Mouse (Mus musculus) forebrain, embryonic 13.5 days (tissue): ENCODE results near the gene Glud1. TPM values are rescaled to one million over a fixed set of nuclear protein-coding genes. Genes with fewer than 3 reads are reported as not detected.

Source experiments
- ATAC-seq: fragments of 200-750 bp; cut with Nextera tagmentation; 2 replicates; pipeline ENCODE4 v1.8.0; 2017
- H3K27ac ChIP-seq: fragments of 300-500 bp; sonication (generic); 2 replicates; pipeline ENCODE4 v1.5.1; 2015; ENCODE audit warnings: inconsistent platforms, mild to moderate bottlenecking, moderate library complexity
- H3K27me3 ChIP-seq: fragments of 300-500 bp; sonication (generic); 2 replicates; pipeline ENCODE4 v1.6.1; 2015; ENCODE audit warnings: mild to moderate bottlenecking, inconsistent platforms
- H3K36me3 ChIP-seq: fragments of 300-500 bp; sonication (generic); 2 replicates; pipeline ENCODE4 v1.6.1; 2015; ENCODE audit warnings: mild to moderate bottlenecking, inconsistent platforms; ENCODE audit not compliant: poor library complexity, severe bottlenecking
- H3K4me1 ChIP-seq: fragments of 300-500 bp; sonication (generic); 2 replicates; pipeline ENCODE4 v1.6.1; 2015; ENCODE audit warnings: inconsistent platforms
- H3K4me2 ChIP-seq: fragments of 300-500 bp; sonication (generic); 2 replicates; pipeline ENCODE4 v1.6.1; 2015; ENCODE audit warnings: inconsistent platforms, mild to moderate bottlenecking, moderate library complexity
- H3K4me3 ChIP-seq: fragments of 300-500 bp; sonication (generic); 2 replicates; pipeline ENCODE4 v1.5.1; 2015; ENCODE audit warnings: mild to moderate bottlenecking, inconsistent platforms
- H3K9ac ChIP-seq: fragments of 300-500 bp; sonication (generic); 2 replicates; pipeline ENCODE4 v1.6.1; 2015; ENCODE audit warnings: mild to moderate bottlenecking, inconsistent platforms
- H3K9me3 ChIP-seq: fragments of 300-500 bp; sonication (generic); replicated peaks from 2 replicates; pipeline ENCODE4 v1.6.1; 2016; ENCODE audit warnings: inconsistent platforms
- WGBS: fragments of 180-500 bp; shearing (Covaris S2); methylation state at CpG from one replicate; pipeline ENCODE4 v1.1.7; 2015; 5-methylcytosine and 5-hydroxymethylcytosine counted together
- polyA plus RNA-seq: library from polyadenylated mRNA; unstranded; fragments of >200 nt; fragmentation: Nextera tagmentation; extraction: Ambion mirVana; gene quantifications from 2 replicates; pipeline ENCODE4 v1.2.1, GENCODE M21; 2015

The Glud1 gene
- polyA plus RNA-seq, 1 experiment from 2014 or later: 73.5 TPM

DNA sequence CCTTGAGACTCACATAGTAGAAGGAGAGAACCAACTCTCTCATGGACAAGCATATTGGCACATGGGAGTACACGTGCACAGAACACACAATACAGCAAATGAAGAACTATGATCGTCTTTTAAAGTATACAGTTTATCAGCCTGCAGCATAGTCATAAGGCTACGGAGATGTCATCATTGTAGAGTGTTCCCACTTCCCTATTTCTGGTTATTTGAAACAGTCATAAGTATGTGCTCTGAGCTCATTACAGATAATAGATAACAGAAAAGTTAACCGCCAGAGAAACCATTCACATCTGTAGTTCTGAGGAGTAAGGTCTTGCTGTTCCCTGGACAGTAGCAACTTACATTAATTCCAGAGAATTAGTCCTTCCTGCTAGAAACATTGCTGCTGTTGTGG lies 32.6 kb downstream of the Glud1 start:
- H3K4me2 ChIP-seq: no peak overlapping the region
- H3K4me1 ChIP-seq: no peaks in the 10 kb centered on the region
- H3K27me3 ChIP-seq: no peaks in the 10 kb centered on the region
- ATAC-seq: no peak
- H3K27ac ChIP-seq: no peak overlapping the region
- H3K36me3 ChIP-seq: peaks cover 53% of the 10 kb centered on the region
- H3K4me3 ChIP-seq: no peak overlapping the region
- H3K9me3 ChIP-seq: no peaks in the 10 kb centered on the region
- 94% methylated on average over 4 of the region's 4 CpGs for WGBS
- no peak overlapping the region for H3K9ac ChIP-seq

DNA sequence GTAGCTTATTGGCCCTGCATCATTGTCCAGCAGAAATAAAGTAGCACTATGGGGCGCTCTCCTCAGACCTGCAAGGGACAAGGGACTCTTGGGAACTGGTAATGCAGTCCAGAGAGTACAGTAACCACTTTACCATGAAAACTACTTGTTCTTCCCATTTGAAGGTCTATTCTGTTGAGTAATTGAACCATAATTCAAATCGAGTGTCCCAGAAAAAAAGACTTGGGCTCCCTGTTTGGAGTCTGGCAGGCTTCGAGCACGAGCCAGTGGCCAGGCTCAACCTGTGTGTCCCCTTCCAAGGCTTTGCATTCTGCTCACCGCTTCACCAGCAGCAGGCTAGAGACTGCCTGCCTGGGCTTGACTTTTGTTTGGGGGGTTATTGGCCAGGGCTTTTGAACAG lies 33.8 kb downstream of the Glud1 start:
- Histone ChIP-seq H3K4me1 (no peaks in the 10 kb centered on the region), H3K9me3 (no peaks in the 10 kb centered on the region), H3K4me2 (no peak overlapping the region), H3K4me3 (no peak overlapping the region), H3K27me3 (no peaks in the 10 kb centered on the region), H3K36me3 (peaks cover 46% of the 10 kb centered on the region), H3K9ac (no peak overlapping the region), H3K27ac (no peak overlapping the region)
- WGBS: 81% methylated on average over 5 of the region's 5 CpGs
- ATAC-seq: no peak

DNA sequence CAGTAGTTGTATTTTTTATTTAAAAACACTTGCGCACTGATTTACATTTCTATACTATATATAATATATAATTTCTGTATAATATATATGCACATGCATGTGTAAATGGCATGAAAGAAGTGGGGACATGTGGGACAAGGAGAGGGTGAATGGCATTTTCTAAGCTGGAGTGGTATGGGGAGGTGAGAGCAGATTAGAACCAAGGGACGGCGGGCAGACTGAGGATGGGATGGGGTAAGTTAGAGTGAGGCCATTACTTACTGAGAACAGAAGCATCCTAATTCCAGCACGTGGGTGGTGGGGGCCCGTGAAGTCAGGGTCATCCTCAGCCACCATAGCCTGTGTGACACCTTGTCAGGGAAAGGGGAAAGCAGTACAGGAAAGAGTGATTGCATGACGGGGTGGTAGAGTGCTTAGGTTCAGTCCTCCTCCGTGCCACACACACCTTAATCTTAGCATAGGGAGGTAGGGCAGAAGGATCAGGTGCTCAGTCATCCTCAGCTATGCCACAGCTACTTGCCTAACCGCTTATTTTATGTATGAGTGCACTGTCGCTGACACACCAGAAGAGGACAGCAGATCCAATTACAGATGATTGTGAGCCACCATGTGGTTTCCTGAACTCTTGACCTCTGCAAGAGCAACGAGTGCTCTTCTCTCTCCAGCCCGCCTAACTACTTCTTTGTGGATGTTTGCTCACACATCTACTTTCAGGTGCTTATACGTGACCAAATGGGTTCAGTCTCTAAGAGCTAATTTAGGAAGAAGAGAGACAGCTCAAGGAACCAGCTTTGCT lies 35.4 kb downstream of the Glud1 start:
- Histone ChIP-seq H3K4me1 (no peaks in the 10 kb centered on the region), H3K9me3 (no peaks in the 10 kb centered on the region), H3K4me3 (no peak overlapping the region), H3K27me3 (no peaks in the 10 kb centered on the region), H3K27ac (no peak overlapping the region), H3K9ac (no peak overlapping the region), H3K36me3 (peaks cover 33% of the 10 kb centered on the region), H3K4me2 (no peak overlapping the region)
- peak; percentile 36; the same call in 1 of the 2 replicates for ATAC-seq
- 64% methylated on average over 12 of the region's 12 CpGs for WGBS

DNA sequence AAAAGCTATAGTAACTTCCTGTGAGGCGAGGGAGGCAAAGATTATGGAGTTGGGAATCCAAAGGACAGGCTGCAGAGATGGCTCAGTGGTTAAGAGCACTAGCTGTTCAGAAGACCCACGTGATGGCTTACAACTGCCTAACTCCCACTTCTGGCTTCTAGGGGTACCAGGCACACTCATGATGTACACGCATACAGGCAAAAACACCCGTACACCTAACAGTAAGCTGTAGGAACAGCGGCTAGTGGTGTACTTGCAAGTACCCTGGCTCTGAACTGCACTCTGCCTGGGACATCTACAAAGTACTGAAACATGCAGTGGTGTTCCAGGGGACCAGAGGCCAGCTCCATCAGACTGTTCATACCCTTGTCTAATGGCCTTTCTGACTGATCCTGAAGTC lies 36.6 kb downstream of the Glud1 start:
- H3K27ac ChIP-seq: no peak overlapping the region
- H3K27me3 ChIP-seq: no peaks in the 10 kb centered on the region
- no peak overlapping the region for H3K4me3 ChIP-seq
- no peaks in the 10 kb centered on the region for H3K9me3 ChIP-seq
- H3K4me2 ChIP-seq: no peak overlapping the region
- no peak overlapping the region for H3K9ac ChIP-seq
- WGBS: 96% methylated on average over 5 of the region's 5 CpGs
- H3K36me3 ChIP-seq: peaks cover 23% of the 10 kb centered on the region
- H3K4me1 ChIP-seq: no peaks in the 10 kb centered on the region
- no peak for ATAC-seq

DNA sequence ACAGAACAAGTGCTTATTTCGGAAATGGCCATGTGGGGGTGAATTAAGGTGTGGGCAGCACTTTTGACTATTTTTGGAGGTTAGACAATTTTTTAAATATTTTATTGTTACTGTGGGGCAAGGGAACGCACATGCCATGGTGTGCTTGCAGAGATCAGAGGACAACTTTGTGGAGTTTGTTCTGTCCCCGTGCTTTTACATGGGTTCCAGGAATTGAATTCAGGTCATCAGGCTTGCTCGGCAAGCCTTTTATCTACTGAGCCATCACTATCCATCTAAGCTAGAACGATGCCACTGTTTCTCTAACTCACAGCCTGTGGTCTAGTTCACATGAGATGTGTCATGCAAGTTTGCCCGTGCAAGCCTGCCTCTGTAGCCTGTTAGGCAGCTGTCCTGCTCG lies 37.8 kb downstream of the Glud1 start:
- ATAC-seq: no peak
- H3K9me3 ChIP-seq: no peaks in the 10 kb centered on the region
- no peaks in the 10 kb centered on the region for H3K4me1 ChIP-seq
- no peak overlapping the region for H3K4me3 ChIP-seq
- peaks cover 11% of the 10 kb centered on the region for H3K36me3 ChIP-seq
- H3K27ac ChIP-seq: no peak overlapping the region
- WGBS: 89% methylated on average over 7 of the region's 7 CpGs
- H3K4me2 ChIP-seq: no peak overlapping the region
- H3K27me3 ChIP-seq: no peaks in the 10 kb centered on the region
- no peak overlapping the region for H3K9ac ChIP-seq

DNA sequence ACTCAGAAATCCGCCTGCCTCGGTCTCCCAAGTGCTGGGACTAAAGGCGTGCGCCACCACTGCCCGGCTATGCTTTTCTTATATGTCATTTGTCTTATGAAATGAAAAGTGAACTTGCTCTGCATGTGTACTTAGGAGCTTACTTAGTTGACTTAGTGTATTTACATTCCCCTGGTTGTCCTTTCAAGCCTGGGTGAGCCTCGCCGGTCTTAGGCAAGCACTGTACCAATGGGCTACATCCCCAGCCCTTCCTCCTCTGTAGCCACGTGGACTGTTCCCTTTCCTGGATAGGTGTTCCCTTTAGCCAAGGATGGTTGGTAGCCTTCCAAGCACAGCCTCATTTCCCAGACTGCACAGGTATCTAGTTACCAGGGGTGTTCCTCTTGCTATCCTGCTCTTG lies 38.5 kb downstream of the Glud1 start:
- H3K4me3 ChIP-seq: no peak overlapping the region
- WGBS: 88% methylated on average over 8 of the region's 8 CpGs
- H3K4me1 ChIP-seq: no peaks in the 10 kb centered on the region
- no peaks in the 10 kb centered on the region for H3K27me3 ChIP-seq
- H3K9ac ChIP-seq: no peak overlapping the region
- no peak for ATAC-seq
- H3K9me3 ChIP-seq: no peaks in the 10 kb centered on the region
- peaks cover 6% of the 10 kb centered on the region for H3K36me3 ChIP-seq
- H3K27ac ChIP-seq: no peak overlapping the region
- H3K4me2 ChIP-seq: no peak overlapping the region

DNA sequence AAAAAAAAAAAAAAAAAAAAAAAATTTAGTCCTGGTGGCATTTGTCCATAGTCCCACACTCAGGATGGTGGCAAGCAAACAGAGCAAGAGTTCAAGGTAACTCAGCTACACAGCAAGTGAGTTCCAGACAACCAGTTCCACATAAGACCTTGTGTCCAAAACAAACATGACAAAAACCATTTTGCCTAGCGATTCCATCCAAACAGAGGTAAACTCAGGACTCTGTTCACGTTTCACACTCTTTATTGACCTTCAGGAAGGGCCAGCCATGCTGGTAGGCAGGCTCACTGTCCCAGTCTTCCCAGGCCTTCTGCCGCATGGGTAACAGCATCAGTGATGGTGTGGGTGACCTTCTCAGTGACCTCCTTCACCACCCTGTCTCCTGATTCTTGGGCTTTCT lies 41.1 kb downstream of the Glud1 start:
- ATAC-seq: no peak
- H3K27me3 ChIP-seq: no peaks in the 10 kb centered on the region
- no peak overlapping the region for H3K4me2 ChIP-seq

DNA sequence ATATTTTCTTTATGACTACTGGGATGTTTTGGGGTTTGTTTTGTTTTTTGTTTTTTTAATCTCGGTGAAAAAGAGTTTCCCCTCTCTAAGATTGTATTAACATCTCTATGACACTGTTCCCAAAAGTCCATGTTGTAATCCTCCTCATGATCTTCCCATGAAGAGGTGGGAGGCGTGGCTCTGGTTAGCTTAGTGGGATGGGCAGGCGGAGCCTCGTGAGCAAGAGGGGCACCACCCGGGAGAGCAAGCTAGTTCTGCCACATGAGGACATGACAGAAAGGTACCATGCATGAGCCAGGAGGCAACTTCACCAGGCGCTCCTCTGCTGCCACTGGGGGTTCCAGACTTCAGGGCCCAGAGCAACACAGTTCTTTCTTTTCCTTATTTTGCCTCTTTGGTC lies 42.0 kb downstream of the Glud1 start:
- no peak for ATAC-seq
- WGBS: 69% methylated on average over 6 of the region's 6 CpGs
- no peaks in the 10 kb centered on the region for H3K4me1 ChIP-seq
- H3K9me3 ChIP-seq: no peaks in the 10 kb centered on the region
- H3K27ac ChIP-seq: no peak overlapping the region
- no peak overlapping the region for H3K9ac ChIP-seq
- H3K4me3 ChIP-seq: no peak overlapping the region
- H3K27me3 ChIP-seq: no peaks in the 10 kb centered on the region
- no peaks in the 10 kb centered on the region for H3K36me3 ChIP-seq
- no peak overlapping the region for H3K4me2 ChIP-seq

More for the DNA sequence above, 41.1 kb downstream of the Glud1 start:
- Histone ChIP-seq H3K36me3 (no peaks in the 10 kb centered on the region), H3K9me3 (no peaks in the 10 kb centered on the region), H3K27ac (no peak overlapping the region), H3K9ac (no peak overlapping the region), H3K4me3 (no peak overlapping the region), H3K4me1 (no peaks in the 10 kb centered on the region)
- 71% methylated on average over 3 of the region's 3 CpGs for WGBS

DNA sequence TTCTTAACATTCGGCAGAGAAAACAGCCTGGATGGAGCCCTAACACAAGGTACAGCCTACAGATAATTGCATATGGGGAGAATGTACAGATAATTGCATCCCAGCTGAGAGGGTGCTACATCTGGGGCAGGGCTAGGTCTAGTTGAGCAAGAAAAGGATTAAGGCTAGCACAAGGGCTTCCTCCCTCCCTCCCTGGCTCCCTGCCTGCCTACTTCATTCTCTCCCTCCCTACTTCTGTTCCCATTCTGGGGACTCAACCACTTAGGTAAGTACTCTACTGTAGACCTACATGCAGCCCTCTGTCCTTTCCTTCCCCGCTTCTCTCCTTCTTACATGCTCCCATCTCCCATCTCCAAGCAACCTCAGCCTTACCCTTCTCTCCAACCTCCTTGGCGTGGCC lies 42.8 kb downstream of the Glud1 start:
- Histone ChIP-seq H3K27me3 (no peaks in the 10 kb centered on the region), H3K27ac (no peak overlapping the region), H3K9me3 (no peaks in the 10 kb centered on the region), H3K4me3 (no peak overlapping the region), H3K9ac (no peak overlapping the region), H3K36me3 (no peaks in the 10 kb centered on the region), H3K4me2 (no peak overlapping the region), H3K4me1 (no peaks in the 10 kb centered on the region)
- 89% methylated on average over 3 of the region's 3 CpGs for WGBS
- no peak for ATAC-seq

DNA sequence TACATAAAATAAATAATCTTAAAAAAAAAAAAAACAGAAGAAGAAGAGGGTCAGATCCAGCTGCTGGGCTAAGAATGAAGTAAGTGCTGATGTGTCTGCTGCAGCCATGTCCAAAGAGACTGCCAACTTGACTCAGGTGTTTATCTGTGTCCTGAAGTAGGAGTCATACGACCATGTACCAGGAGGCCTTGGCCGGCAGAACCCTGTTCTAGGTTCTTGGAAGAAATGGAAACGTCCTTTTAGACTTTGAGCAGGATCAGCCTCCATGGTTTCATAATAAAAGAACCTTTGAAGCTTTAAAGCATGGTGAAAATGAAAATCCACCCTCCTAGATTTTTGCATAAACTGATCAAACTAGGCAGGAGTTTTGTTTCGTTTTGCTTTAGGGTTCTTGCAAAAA lies 43.9 kb downstream of the Glud1 start:
- 81% methylated on average over 4 of the region's 4 CpGs for WGBS
- no peak for ATAC-seq
- Histone ChIP-seq H3K9me3 (no peaks in the 10 kb centered on the region), H3K27me3 (no peaks in the 10 kb centered on the region), H3K36me3 (no peaks in the 10 kb centered on the region), H3K4me2 (no peak overlapping the region), H3K4me1 (no peaks in the 10 kb centered on the region), H3K27ac (no peak overlapping the region), H3K4me3 (no peak overlapping the region), H3K9ac (no peak overlapping the region)

DNA sequence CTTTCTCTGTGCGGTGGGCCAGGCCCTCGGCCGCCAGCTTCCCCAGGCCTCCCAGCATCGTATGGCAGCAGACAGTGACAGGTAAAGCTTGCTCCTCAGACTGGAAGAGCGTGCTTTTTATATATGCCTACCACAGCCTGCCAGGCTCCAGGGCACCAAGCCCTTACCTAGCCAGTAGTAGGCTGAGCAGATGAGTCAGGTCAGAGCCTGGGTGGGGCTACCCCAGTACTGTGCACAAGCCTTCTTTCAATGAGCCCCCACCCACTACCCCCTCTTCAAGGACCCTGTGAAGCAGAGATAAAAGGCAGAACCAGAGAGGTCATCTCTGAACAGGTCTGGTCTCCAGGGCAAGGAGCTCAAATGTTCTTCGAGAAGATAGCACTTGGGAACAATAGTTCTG lies 44.8 kb downstream of the Glud1 start, which contains the start of gene Fam25c:
TSS of gene Fam25c (minus strand) at position 133 of the 400 bp plus-strand sequence.
- H3K27ac ChIP-seq: no peak within 1 kb of the TSS
- no peaks in the 10 kb centered on the region for H3K9me3 ChIP-seq
- H3K27me3 ChIP-seq: no peaks in the 10 kb centered on the region
- no peak within 1 kb of the TSS for H3K9ac ChIP-seq
- no peak within 1 kb of the TSS for H3K4me2 ChIP-seq
- no peaks in the 10 kb centered on the region for H3K4me1 ChIP-seq
- ATAC-seq: no peak
- 85% methylated on average over 6 of the region's 6 CpGs for WGBS
- no peaks in the 10 kb centered on the region for H3K36me3 ChIP-seq
- no peak within 1 kb of the TSS for H3K4me3 ChIP-seq

DNA sequence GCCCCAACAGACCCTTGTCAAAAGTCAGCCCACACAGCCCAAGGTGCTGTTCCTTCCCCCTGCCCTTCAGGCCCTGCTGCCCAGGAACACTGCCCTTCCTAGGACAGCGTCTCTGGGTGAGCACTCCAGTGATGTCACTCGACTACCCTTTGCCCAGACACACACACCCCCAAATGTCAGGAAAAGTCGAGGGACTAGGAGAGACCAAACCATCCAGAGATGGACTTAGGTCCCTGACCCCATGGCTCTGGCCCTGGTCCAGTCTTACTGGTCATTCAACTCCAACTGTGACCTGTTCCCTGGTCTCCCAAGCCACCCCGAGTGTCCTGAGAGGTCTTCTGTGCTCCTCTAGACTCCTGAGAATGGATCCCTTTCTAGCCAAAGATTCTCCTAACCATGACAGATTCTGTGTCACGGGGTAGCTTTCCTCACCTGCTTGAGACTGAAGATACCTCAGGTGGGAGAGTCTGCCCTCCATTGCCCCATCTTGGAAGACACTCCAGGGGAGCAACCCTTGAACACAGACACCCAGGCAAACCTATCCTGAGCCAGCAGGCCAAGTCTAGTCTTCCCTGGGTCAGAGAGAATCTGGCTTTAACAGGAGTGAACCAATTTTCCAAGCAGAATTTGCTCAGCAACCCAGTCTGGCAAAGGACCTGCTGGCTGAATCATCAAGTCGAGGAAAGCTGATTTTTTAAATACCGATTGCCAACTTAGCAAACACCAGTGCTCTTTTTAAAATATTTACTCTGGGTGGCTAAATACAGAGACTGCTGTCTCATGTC lies 47.3 kb downstream of the Glud1 start:
- no peaks in the 10 kb centered on the region for H3K9me3 ChIP-seq
- peaks cover 3% of the 10 kb centered on the region; the same call in 1 of the 2 replicates for H3K27me3 ChIP-seq
- no peaks in the 10 kb centered on the region for H3K36me3 ChIP-seq
- no peak overlapping the region for H3K4me2 ChIP-seq
- H3K4me3 ChIP-seq: no peak overlapping the region
- ATAC-seq: no peak
- WGBS: 84% methylated on average over 7 of the region's 7 CpGs
- H3K4me1 ChIP-seq: no peaks in the 10 kb centered on the region
- no peak overlapping the region for H3K9ac ChIP-seq
- no peak overlapping the region for H3K27ac ChIP-seq
